Mouse (Mus musculus) hindbrain, embryonic 16.5 days (tissue): ENCODE measurements around the gene Utp3. TPM values are rescaled to one million over a fixed set of nuclear protein-coding genes. Genes with fewer than 3 reads are reported as not detected.
"Not testable (repeated sequence)": the region's sequence is repeated elsewhere in the genome, so short reads cannot be mapped to it uniquely, and the experiment has no call there.

Experiments
- ATAC-seq: fragments of 200-750 bp; cut with Nextera tagmentation; 2 replicates; pipeline ENCODE4 v1.8.0; 2017; ENCODE audit warnings: moderate TSS enrichment, moderate library complexity
- H3K27ac ChIP-seq: fragments of 300-500 bp; sonication (generic); 2 replicates; pipeline ENCODE4 v1.5.1; 2014; ENCODE audit warnings: low read depth, mild to moderate bottlenecking, control low read depth, low read length, moderate library complexity
- H3K27me3 ChIP-seq: fragments of 300-500 bp; sonication (generic); replicated peaks from 2 replicates; pipeline ENCODE4 v1.6.1; 2014; ENCODE audit warnings: low read length; ENCODE audit not compliant: control insufficient read depth, insufficient read depth
- H3K36me3 ChIP-seq: fragments of 300-500 bp; sonication (generic); 2 replicates; pipeline ENCODE4 v1.6.1; 2014; ENCODE audit warnings: mild to moderate bottlenecking, low read length, moderate library complexity, mixed read lengths; ENCODE audit not compliant: control insufficient read depth, insufficient read depth
- H3K4me1 ChIP-seq: fragments of 300-500 bp; sonication (generic); 2 replicates; pipeline ENCODE4 v1.6.1; 2014; ENCODE audit warnings: low read depth, low read length; ENCODE audit not compliant: control insufficient read depth, insufficient read depth
- H3K4me2 ChIP-seq: fragments of 300-500 bp; sonication (generic); 2 replicates; pipeline ENCODE4 v1.6.1; 2014; ENCODE audit warnings: mild to moderate bottlenecking, low read length, control low read depth, moderate library complexity
- H3K4me3 ChIP-seq: fragments of 300-500 bp; sonication (generic); 2 replicates; pipeline ENCODE4 v1.5.1; 2014; ENCODE audit warnings: mild to moderate bottlenecking, low read length, control low read depth, moderate library complexity
- H3K9ac ChIP-seq: fragments of 300-500 bp; sonication (generic); 2 replicates; pipeline ENCODE4 v1.6.1; 2014; ENCODE audit warnings: low read depth, mild to moderate bottlenecking, control low read depth, low read length, moderate library complexity
- H3K9me3 ChIP-seq: fragments of 300-500 bp; sonication (generic); 2 replicates; pipeline ENCODE4 v1.6.1; 2014; ENCODE audit warnings: mild to moderate bottlenecking, low read length, moderate library complexity; ENCODE audit not compliant: control insufficient read depth
- WGBS: fragments of 180-500 bp; shearing (Covaris S2); extraction: QIAGEN DNeasy Blood & Tissue Kit; methylation state at CpG from one replicate; pipeline ENCODE4 v1.1.7; 2014; 5-methylcytosine and 5-hydroxymethylcytosine counted together
- polyA plus RNA-seq: library from polyadenylated mRNA; unstranded; fragments of >200 nt; fragmentation: Nextera tagmentation; extraction: Ambion mirVana; gene quantifications from 2 replicates; pipeline ENCODE4 v1.2.1, GENCODE M21; 2015

Utp3 gene
- polyA plus RNA-seq, 1 experiment from 2014 or later: 48.3 TPM

- WGBS: 98% methylated on average over 1 of the region's 1 CpGs
- H3K27me3 ChIP-seq, H3K27ac ChIP-seq, H3K9me3 ChIP-seq, H3K4me1 ChIP-seq, ATAC-seq, H3K9ac ChIP-seq, H3K4me2 ChIP-seq, H3K36me3 ChIP-seq, H3K4me3 ChIP-seq: not testable (repeated sequence)
Measured at GRCm38 (mm10) chr5:88544411-88544810, 9.9 kb upstream of the Utp3 start.

DNA sequence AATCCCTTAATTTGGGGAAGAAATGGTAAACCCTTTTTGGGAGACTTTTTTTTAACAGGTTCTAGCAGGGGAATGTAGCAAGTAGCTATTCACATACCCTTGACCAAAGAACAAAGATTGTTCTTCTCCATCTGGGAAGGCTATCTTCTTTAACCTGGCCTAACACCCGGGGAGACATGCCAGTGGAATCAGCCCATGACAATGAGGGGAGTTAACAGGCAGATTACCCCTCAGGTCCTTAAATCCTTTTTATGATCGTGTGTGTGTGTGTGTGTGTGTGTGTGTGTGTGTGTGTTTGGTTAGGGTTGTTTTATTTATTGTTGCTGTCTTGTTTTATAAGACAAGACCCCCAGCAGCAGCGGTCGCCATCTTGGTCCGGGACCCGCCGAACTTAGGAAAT lies 8.7 kb upstream of the Utp3 start:
- Histone ChIP-seq H3K4me1 (no peaks in the 10 kb centered on the region), H3K27ac (no peak overlapping the region), H3K4me3 (no peak overlapping the region), H3K27me3 (no peaks in the 10 kb centered on the region), H3K9ac (no peak overlapping the region), H3K9me3 (no peaks in the 10 kb centered on the region), H3K4me2 (no peak overlapping the region), H3K36me3 (no peaks in the 10 kb centered on the region)
- no peak for ATAC-seq
- 93% methylated on average over 7 of the region's 7 CpGs for WGBS

DNA sequence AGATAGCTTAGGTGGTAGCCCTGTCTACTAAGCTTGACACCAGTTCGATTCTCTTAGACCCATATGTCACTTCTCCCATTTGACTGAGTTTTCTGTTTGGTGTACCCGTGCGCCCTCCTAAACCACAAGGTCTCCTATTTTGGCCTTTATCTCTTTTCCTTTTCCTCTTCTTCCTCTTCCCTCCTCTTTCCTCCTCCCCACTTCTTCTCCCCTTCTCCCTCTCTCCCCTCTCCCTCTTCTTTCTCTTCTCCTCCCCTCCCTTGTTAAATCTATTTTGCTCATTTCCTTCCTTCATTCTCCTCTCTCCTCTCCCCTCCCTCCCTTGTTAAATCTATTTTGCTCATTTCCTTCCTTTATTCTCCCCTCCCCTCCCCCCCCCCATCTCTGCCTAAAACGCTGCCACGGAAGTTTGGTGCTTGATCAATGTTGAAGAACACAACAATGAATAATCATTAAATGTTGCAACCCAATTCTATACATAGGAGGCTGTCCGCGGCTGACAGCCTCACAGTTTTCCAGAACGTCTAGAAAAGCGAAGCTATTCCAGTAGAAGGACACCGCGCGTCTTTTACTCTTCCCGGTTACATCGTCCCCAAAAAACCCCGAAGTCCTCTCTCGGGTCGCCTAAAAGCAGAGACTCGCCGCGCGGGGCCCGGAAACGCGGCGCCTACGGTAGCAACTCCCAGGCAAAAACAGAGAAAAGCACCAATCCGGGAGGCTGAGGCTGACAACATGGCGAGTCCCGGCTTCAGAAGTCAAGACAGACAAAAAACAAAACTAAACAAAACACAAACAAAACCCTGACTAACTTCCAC lies 784 bp upstream of the Utp3 start:
- H3K27me3 ChIP-seq: no peaks in the 10 kb centered on the region
- peak; percentile 79 for ATAC-seq
- no peaks in the 10 kb centered on the region; the same call in 1 of the 2 replicates for H3K36me3 ChIP-seq
- H3K4me1 ChIP-seq: peaks cover 15% of the 10 kb centered on the region
- peak overlapping the region; percentile 91 for H3K4me3 ChIP-seq
- WGBS: 8% methylated on average over 29 of the region's 29 CpGs
- H3K27ac ChIP-seq: peak overlapping the region; percentile 94
- peak overlapping the region; percentile 76 for H3K9ac ChIP-seq
- H3K9me3 ChIP-seq: no peaks in the 10 kb centered on the region
- peak overlapping the region; percentile 84 for H3K4me2 ChIP-seq

DNA sequence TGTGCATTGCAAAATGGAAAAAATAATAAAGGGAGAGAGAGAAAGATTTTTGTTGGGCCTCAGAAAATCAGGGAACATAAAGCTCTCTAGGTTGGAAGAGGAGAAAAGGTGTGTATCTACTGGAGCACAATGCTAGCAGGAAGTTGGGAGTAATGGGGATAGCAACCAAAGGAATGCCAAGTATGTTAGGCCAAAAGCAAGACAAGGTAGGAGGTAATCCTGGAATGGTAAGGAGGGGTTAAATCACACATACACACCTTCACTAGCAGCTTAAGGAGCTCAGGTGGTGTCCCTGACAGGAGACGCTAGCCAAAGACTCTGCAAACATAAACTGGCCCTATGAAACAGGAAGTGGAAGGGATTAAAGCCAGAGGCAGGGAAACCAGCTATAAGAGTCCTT lies 4.7 kb downstream of the Utp3 start:
- 64% methylated on average over 1 of the region's 1 CpGs for WGBS
- Histone ChIP-seq H3K4me1 (peaks cover 18% of the 10 kb centered on the region), H3K4me2 (no peak overlapping the region), H3K4me3 (no peak overlapping the region), H3K27me3 (no peaks in the 10 kb centered on the region), H3K36me3 (no peaks in the 10 kb centered on the region; the same call in 1 of the 2 replicates), H3K9ac (no peak overlapping the region), H3K27ac (no peak overlapping the region), H3K9me3 (no peaks in the 10 kb centered on the region)
- no peak for ATAC-seq

DNA sequence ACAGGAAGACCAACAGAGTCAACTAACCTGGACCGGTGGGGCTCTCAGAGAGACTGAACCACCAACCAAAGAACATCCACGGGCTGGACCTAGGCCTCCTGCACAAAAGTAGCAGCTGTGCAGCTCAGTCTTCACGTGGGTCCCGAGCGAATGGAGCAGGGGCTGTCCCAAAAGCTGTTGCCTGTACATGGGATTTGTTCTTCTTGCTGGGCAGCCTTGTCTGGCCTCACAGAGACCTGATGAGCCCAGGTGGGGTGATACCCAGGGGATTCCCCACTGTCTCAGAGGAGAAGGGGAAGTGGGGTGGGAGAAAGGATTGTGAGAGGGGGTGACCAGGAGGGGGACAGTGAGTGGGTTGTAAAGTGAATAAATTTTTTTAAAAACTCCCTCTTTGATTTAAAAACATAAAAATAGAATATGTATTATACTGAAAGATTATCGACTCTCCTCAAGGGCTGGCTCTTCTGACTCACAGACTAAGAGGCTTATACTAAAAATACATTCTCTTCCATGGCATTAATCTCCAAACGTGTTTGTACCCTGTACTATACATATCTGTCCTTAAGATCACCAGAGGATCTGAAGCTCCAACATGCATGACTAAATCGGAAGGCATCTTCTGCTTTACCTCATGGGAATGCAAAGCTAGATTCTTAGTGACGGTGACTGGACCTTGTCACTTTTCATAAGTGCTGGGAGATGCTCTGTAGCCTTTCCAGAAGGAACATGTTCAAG lies 7.0 kb downstream of the Utp3 start:
- Histone ChIP-seq H3K9ac (no peak overlapping the region), H3K4me1 (peaks cover 9% of the 10 kb centered on the region), H3K27me3 (no peaks in the 10 kb centered on the region), H3K4me2 (no peak overlapping the region), H3K27ac (no peak overlapping the region), H3K4me3 (no peak overlapping the region), H3K36me3 (no peaks in the 10 kb centered on the region; the same call in 1 of the 2 replicates), H3K9me3 (no peaks in the 10 kb centered on the region)
- no peak for ATAC-seq
- WGBS: 86% methylated on average over 9 of the region's 9 CpGs

- H3K27me3 ChIP-seq: no peaks in the 10 kb centered on the region
- H3K4me2 ChIP-seq: no peak overlapping the region
- no peak overlapping the region for H3K9ac ChIP-seq
- no peak overlapping the region for H3K27ac ChIP-seq
- no peak for ATAC-seq
- WGBS: 73% methylated on average over 8 of the region's 8 CpGs
- no peaks in the 10 kb centered on the region for H3K9me3 ChIP-seq
- no peaks in the 10 kb centered on the region for H3K36me3 ChIP-seq
- no peak overlapping the region for H3K4me3 ChIP-seq
- peaks cover 17% of the 10 kb centered on the region for H3K4me1 ChIP-seq
Measured at GRCm38 (mm10) chr5:88562863-88563780, 8.9 kb downstream of the Utp3 start.

- no peaks in the 10 kb centered on the region for H3K27me3 ChIP-seq
- ATAC-seq: peak; percentile 87
- H3K4me3 ChIP-seq: peak within 1 kb of the TSS; percentile 98
- H3K9ac ChIP-seq: peak within 1 kb of the TSS; percentile 88
- WGBS: under 1% methylated on average over 55 of the region's 71 CpGs
- H3K27ac ChIP-seq: peak within 1 kb of the TSS; percentile 91
- H3K36me3 ChIP-seq: no peaks in the 10 kb centered on the region
- no peaks in the 10 kb centered on the region for H3K9me3 ChIP-seq
- peak within 1 kb of the TSS; percentile 74 for H3K4me2 ChIP-seq
- H3K4me1 ChIP-seq: peaks cover 17% of the 10 kb centered on the region
Measured at GRCm38 (mm10) chr5:88564501-88565147, 10.4 kb downstream of the Utp3 start, which contains the start of gene Rufy3. Rufy3 (plus strand) TSS chr5:88565040.

DNA sequence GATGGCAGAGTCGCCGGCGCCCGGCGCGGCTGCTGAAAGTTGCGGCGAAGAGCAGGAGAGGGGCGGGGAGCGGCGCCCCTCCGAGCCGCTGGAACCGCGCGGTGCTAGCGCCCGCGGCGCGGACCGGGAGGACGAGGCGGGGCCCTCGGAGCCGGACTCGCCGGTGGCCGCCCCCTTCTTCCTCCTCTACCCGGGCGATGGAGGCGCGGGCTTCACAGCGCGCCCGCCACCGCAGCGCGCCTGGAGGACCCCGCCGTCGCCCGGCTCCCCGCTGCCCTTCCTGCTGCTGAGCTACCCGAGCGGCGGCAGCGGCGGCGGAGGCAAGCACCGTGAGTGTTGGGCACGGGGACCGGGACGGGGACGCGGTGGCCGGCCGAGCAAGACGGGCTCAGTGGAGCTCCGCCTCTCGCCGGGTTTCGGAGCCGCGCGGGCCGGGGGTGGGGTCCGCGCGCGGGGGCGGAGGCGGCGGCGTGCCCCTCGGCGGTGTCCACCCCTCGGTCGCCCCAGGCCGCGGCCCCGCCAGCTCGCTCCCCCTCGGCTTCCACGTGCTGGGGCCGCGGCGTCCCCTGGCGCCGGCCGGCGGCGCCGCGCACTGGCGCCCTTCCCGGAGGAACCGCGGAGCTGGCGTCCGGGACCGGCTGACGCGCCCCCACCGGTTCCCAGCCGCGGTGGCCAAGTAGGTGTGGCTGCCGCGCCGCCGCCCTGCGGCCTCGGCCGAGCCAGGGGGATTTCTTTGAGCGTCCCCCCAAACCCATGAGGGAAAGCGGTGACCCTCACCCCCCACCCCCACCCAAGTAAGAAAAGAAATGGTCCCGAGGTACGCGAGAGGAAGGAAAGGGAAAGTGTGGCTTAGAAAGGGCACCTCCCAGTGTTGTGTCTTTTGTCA lies 11.1 kb downstream of the Utp3 start:
- under 1% methylated on average over 79 of the region's 119 CpGs for WGBS
- Histone ChIP-seq H3K27ac (peak overlapping the region; percentile 91), H3K36me3 (peaks cover 3% of the 10 kb centered on the region; the same call in 1 of the 2 replicates), H3K4me1 (peaks cover 17% of the 10 kb centered on the region), H3K9ac (peak overlapping the region; percentile 88), H3K9me3 (no peaks in the 10 kb centered on the region), H3K4me2 (peak overlapping the region; percentile 74), H3K4me3 (peak overlapping the region; percentile 98), H3K27me3 (no peaks in the 10 kb centered on the region)
- ATAC-seq: peak; percentile 70
